Mouse (Mus musculus): ENCODE data around the gene Phkg1.
"Not testable (repeated sequence)": the region's sequence is repeated elsewhere in the genome, so short reads cannot be mapped to it uniquely, and the experiment has no call there.

Phkg1 gene

GRCm38 (mm10) chr5:129907775-129908174 is 9.4 kb upstream of the Phkg1 start:
- DNase-seq (ENCODE audit: low read depth): no peak

DNA sequence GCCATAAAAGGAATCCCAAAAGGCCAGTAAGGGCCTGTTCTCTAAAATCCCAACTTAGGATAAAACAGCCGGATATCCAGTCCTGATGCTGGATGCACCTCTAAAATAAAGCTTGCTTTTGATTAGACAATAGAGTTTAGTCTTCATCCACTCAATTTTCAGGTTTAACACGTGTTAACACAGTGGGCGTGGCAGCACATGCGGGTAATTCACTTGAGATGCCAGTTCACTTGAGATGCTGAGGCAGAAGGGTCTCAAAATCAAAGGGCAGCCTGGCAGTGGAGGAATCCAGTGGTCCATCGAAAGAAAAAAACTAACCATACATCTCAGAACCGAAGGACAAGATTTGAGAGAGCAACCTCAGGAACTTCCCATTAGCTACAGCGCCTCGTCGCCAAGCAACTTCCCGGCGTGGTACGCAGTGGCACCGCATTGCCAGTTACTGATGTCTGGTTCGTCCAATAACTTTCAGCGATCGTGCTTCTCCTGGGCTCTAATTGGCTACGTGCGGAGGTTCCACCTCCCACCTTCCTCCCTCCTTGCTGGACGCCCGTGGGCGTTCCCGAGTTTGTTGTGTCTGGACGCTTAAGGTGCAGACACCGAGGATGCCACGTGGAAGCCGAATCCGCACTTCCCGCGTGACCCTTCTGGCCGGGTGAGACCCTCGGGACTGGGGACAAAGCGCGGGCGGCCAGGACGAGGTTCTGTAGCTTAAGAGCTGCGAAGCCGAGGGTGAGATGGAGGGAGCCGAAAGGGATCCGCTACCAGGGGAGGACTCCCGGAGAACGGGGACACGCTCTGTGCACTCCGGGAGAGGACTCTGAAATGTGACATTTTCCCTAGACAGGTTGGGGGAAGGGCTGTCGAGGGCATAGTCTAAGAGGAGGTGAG is 2.9 kb downstream of the Phkg1 start, which contains the start of gene Zbed5:
Gene Zbed5, plus strand, starts transcription at position 526 of the 891 bp plus-strand sequence.
- DNase-seq (ENCODE audit: low read depth): peak; percentile 96

GRCm38 (mm10) chr5:129890390-129890789 is 8.0 kb downstream of the Phkg1 start:
- DNase-seq (ENCODE audit: low read depth): not testable (repeated sequence)

DNA sequence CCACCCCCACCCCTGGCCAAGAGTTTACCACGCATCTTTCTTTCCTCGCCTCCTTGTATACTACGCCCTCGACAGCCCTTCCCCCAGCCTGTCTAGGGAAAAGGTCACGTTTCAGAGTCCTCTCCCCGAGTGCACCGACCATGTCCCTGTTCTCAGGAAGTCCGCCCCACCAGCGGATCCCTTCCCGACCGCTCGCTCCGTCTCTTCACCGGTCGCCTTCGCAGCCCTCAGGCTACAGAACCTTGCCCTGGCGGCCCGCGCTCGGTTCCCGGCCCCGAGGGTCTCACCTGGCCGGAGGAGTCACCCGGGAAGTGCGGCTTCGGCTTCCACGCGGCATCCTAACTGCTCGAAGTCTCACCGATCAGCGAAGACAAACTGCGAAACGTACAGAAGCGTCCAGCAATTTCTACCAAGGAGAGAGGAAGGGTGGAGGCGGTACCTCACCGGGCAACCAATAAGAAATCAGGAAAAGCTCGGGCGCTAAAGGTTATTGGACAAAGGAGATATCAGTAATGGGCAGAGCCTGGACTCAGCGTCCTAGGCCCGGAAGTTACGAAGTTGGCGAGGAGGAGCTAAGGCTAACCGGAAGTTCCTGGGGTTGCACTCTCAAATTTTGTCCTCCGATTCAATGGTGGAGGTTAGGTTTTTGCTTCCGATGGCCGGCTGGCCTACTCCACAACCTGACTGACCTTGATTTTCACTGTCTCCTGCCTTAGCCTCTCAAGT is 11.3 kb downstream of the Phkg1 start, which contains the start of gene Chchd2:
Gene Chchd2, minus strand, starts transcription at position 560 of the 726 bp plus-strand sequence.
- DNase-seq (ENCODE audit: low read depth): peak; percentile 99

DNA sequence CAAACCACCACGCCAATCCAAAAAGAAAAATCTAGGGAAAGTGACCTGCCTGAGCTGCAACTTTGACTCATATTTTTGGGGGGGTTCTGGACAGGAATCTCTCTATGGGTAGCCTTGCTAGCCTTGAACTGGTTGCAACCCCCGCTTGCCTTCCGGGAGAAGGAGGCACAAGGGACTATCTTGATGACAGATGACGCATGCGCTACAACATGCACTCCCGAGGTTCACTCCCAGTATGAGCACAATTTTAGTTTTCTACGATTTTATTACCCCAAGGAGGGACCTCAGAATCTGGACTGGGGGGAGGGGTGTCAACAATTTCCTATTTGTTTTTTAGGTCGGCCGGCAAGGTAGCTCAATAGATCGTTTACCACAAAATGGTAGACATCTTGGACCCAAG is 12.1 kb downstream of the Phkg1 start:
- peak; percentile 71 for DNase-seq (ENCODE audit: low read depth)

GRCm38 (mm10) chr5:129879888-129880287 is 18.5 kb downstream of the Phkg1 start:
- DNase-seq (ENCODE audit: low read depth): no peak

DNA sequence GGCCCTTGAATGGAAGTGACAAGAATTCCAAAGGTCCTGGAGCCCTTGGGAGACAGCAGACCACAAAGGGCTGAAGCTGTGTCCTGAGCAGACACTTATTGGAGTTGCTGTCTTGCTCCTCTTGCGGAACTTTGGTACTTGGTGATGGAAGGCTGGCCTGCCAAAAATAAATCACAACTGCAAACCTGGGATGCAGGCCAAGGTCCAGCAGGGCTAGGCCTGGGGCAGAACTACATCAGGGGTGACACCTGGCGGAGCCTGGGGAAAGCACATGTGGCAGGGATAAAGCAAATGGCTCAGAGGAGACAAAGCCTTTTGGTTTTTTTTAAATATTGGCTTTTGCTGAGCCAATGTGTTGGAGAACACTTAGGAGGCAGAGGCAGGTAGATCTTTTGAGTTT is 19.4 kb downstream of the Phkg1 start:
- DNase-seq (ENCODE audit: low read depth): peak; percentile 20

DNA sequence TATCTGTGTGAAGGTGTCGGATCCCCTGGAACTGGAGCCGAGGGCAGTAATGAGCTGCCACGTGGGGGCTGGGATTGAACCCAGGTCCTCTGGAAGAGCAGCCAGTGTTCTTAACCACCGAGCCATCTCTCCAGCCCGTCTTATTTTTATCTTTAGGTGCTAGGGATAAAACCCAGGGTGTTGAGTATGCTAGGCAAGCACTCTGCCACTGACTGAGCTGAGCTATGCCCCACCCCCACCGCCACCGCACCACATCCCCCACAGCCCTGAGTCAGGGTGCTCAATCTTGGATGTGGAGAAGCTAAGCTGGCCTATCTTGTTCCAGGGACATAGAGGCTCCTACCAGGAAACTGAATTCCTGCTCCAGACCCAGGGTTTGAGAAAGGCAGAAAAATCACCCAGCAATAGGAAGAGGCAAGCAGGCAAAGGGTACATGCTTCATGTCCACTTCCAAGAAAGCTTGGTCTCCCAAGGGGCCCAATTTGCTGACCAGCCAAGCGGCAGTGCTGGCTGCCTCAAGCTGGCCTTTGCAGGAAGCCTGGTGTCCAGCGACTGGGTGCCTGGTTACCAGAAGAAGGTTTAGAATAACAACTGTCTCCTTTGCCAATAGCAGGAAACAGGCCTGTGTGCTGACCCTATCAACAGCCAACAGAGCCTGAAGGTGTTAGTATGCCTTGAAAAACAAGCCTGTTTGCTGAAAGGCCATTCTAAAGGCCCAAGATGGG is 20.5 kb downstream of the Phkg1 start:
- no peak for DNase-seq (ENCODE audit: low read depth)

DNA sequence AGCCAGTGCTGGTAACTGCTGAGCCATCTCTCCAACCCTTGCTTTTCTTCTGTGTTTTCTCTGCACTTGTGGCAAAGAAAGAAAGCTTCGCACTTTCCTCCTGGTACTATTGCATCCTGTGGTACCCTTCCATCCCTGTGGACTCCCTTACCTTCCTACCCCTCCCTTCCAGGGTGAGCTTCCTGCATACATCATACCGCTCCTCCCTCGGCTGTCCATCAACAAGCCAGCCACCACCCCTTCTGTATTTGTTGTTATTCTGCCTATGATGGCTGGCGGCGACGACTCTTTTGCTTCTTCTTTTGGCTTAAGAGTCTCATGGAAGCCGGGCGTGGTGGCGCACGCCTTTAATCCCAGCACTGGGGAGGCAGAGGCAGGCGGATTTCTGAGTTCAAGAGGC is 23.3 kb downstream of the Phkg1 start:
- DNase-seq (ENCODE audit: low read depth): no peak

GRCm38 (mm10) chr5:129873942-129874341 is 24.4 kb downstream of the Phkg1 start:
- DNase-seq (ENCODE audit: low read depth): no peak

GRCm38 (mm10) chr5:129871238-129871637 is 27.1 kb downstream of the Phkg1 start:
- no peak for DNase-seq (ENCODE audit: low read depth)

GRCm38 (mm10) chr5:129869238-129869995 is 28.9 kb downstream of the Phkg1 start:
- no peak for DNase-seq (ENCODE audit: low read depth)

GRCm38 (mm10) chr5:129865841-129866240 is 32.5 kb downstream of the Phkg1 start:
- DNase-seq (ENCODE audit: low read depth): no peak

DNA sequence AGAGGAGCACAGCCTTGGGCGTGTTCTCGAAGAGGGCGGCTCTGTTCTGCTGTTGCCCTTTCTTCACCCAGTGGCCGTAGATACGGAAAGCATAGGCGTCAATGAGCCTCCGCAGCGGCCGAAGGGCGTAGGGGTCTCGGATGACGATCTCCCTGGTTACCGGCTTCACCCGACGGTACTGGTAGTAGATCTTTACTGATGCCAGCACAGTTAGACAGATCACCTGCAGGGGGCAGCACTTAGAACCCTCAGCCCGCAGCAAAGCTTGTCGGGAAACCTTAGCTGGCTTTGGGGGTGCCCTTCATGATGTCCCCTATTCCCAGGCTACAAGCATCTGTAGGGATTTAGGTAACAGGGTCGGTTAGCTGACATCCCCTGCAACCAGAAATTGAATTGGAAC is 33.9 kb downstream of the Phkg1 start:
- DNase-seq (ENCODE audit: low read depth): no peak

DNA sequence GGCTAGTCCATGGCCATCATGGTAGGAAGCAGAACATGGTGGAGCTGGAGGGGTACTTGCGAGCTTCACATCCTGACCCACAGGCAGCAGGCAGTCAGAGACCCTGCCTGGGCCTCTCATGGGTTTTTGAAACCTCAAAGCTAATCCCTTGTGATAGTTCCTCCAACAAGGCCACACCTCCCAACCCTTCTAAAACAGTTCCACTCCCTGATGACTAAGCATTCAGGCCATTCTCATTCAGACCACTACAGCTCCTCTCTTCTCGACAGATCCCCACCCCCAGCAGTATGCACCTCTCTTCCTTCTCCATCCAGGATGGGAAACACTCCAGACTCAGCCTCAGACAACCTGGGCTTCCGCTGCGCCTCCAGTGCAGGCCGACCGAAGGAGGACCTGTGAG is 36.0 kb downstream of the Phkg1 start:
- no peak for DNase-seq (ENCODE audit: low read depth)

DNA sequence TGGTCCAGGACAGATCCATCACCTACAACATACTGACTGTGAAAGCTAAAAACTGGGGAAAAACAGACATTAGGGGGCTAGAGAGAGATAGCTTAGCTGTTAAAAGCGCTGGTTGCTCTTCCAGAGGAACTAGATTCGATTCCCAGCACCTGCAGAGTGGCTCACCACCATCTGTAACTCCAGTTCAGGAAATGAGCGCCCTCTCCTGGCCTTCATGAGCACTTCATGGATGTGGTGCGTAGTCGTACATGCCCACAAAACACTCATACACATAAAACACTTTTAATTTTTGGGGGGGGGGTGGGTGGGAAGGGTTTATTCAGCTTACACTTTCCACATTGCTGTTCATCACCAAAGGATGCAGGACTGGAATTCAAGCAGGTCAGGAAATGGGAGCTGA is 41.9 kb downstream of the Phkg1 start:
- no peak for DNase-seq (ENCODE audit: low read depth)

DNA sequence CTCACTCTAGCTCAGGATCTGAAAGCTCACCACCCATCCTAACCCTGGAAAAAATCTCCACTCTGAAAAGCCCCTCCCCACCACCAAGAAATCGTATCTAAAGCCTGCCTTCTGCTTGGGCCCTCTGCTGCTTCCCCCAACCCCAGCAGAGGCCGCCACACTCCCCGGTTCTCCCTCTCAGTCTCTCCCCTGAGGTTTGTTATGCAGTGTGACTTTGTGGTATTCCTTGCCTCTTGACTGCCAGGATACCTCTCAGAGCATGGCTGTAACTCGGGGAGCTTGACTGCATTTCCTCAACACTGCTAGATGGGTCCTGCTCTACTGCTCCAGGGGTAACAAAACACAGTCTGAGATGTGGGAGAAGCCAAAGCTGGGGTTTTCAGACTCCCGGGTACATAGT is 43.2 kb downstream of the Phkg1 start:
- no peak for DNase-seq (ENCODE audit: low read depth)

GRCm38 (mm10) chr5:129847558-129847820 is 50.9 kb downstream of the Phkg1 start:
- DNase-seq (ENCODE audit: low read depth): peak; percentile 53

GRCm38 (mm10) chr5:129846752-129847557 is 51.4 kb downstream of the Phkg1 start, which contains the start of gene Sumf2:
Gene Sumf2 (plus strand): TSS chr5:129846986.
- peak; percentile 95 for DNase-seq (ENCODE audit: low read depth)

GRCm38 (mm10) chr5:129844848-129845247 is 53.5 kb downstream of the Phkg1 start:
- DNase-seq (ENCODE audit: low read depth): no peak

Measured in 416B (cell line).